Mouse (Mus musculus) frontal cortex, postnatal 14 days (tissue): ENCODE data around the gene Klhl9.
"Not testable (repeated sequence)": the region's sequence is repeated elsewhere in the genome, so short reads cannot be mapped to it uniquely, and the experiment has no call there.

Experiments used
- DNase-seq, 2 experiments: peaks; one replicate each; pipeline ENCODE4 v3.0.0; 2022; ENCODE audit warnings: low spot score in 2 of 2

Klhl9 gene

DNA sequence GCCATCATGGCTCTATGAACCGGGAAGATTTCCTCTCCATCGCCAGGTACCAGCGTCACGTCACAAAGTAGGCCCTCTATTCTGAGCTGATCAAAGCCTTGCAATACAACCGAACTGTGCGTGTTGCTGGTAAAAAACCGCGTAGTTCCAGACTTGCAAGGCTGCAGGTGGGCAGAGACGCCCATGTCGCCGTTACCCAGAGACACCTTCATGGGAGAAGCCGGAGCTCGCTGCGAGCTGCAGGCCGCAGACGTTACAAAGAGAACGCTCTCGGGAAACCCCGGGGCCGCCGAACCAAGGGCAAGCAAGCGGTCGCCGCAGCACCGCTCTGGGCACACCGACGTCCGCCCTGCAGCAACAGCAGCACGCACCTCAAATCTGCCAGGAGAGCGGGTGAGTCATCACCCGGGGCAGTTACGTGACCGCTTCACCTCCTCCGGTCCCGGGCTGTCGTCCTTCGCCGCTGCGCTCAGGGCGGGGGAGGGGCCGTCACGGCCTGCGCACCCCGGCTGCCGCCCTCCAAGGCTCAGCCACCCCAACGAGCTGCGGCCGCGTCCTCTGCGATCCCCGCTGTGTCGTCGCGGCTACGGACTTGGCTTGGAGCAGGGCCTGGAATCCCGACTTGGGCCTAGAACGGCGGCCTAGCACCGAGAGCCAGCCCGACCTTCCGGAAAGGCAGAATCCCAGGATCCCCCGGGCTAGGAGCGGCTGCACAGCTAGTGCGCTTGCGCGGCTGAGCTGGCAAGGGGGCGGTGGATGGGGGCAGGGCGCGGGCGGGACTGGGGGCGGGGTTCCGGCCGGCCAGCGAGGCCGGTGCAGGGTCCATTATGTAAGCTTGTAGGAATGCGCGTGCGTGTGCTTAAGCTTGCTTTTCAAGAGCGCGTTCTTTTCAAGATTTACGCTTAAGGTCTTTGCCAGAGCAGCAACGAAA is at the start of gene Klhl9, which contains the start of gene Gm26566:
Gene Klhl9, minus strand, starts transcription at position 675 of the 931 bp plus-strand sequence.
Gene Gm26566, plus strand, starts transcription at position 15 of the 931 bp plus-strand sequence.
- peak; percentile 78 to 80 for DNase-seq

DNA sequence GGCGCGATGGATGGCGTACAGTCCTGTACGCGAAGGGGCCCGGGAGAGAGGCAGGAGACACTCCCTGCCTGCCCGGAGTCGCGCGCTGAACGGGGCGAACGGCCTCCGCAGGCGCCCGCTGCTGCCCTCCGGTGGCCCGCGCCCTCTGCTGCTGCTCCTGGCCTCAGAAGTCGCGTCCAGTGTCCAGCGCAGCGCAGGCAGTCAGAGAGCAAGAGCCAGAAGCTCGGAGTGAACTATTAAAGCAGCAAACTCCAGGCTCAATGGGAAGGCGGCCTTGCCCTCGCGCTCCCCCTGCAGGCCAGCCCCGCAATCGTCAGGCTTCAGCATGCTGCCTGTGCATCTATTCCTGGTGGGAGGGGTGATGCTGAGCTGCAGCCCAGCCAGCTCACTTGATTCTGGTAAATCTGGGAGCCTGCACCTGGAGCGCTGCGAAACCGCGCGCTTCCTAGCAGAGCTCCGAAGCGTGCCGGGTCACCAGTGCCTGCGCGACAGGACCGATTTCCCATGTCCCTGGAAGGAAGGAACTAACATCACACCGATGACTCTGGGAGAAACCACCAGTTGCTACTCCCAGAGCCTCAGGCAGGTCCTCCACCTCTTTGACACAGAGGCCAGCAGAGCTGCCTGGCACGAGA is 41.2 kb upstream of the Klhl9 start:
- peak; percentile 14 to 16 for DNase-seq

- DNase-seq, result peak in 1 of 2 experiments; percentile 13
These were observed 40.1 kb upstream of the Klhl9 start for GRCm38 (mm10) chr4:88762341-88762740.

DNA sequence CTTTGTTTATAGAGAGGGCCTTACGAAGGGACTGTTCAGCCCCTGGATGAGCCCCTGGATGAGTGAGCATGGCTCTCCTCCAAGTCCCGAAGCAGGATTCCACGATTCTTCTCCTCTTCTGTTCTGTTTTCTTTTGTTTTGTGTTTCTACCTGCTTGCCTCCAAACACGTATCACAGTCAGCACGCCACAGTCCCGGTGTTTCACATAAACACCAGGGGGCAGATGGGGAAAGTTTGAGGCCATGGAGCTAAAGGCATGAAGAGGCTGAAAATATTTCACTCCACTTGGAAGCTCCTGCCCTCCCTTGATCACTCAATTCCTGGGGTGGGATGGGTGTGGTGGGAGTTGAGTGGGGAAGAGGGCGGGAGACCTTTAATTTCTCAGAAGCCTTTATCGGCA is 39.5 kb upstream of the Klhl9 start:
- DNase-seq, result peak; percentile 76 to 78

DNA sequence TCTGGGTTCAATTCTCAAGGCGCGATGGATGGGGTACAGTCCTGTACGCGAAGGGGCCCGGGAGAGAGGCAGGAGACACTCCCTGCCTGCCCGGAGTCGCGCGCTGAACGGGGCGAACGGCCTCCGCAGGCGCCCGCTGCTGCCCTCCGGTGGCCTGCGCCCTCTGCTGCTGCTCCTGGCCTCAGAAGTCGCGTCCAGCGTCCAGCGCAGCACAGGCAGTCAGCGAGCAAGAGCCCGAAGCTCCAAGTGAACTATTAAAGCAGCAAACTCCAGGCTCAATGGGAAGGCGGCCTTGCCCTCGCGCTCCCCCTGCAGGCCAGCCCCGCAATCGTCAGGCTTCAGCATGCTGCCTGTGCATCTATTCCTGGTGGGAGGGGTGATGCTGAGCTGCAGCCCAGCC is 38.2 kb upstream of the Klhl9 start:
- peak; percentile 32 to 47 for DNase-seq

GRCm38 (mm10) chr4:88759610-88760268 is 37.5 kb upstream of the Klhl9 start, which contains the start of gene Gm13283:
TSS of gene Gm13283 (plus strand) at chr4:88760119.
- peak; percentile 19 to 31 for DNase-seq

- not testable (repeated sequence) for DNase-seq
These were observed 36.5 kb upstream of the Klhl9 start for GRCm38 (mm10) chr4:88758751-88759150.

GRCm38 (mm10) chr4:88757628-88758031 is 35.4 kb upstream of the Klhl9 start:
- DNase-seq, result peak; percentile 91 to 95

GRCm38 (mm10) chr4:88756581-88757513 is 34.6 kb upstream of the Klhl9 start:
- DNase-seq, result peak in 1 of 2 experiments; percentile 6

DNA sequence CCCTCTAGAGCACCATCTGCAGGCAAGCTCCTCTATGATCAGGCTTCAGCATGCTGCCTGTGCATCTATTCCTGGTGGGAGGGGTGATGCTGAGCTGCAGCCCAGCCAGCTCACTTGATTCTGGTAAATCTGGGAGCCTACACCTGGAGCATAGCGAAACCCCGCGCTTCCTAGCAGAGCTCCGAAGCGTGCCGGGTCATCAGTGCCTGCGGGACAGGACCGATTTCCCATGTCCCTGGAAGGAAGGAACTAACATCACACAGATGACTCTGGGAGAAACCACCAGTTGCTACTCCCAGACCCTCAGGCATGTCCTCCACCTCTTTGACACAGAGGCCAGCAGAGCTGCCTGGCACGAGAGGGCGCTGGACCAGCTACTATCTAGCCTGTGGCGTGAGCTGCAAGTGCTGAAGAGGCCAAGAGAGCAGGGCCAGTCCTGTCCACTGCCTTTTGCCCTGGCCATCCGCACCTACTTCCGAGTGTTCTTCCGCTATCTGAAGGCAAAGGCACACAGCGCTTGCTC is 32.6 kb upstream of the Klhl9 start, which contains the start of gene Gm13271:
Gene Gm13271, plus strand, starts transcription at position 51 of the 523 bp plus-strand sequence.
- peak; percentile 72 to 82 for DNase-seq

DNA sequence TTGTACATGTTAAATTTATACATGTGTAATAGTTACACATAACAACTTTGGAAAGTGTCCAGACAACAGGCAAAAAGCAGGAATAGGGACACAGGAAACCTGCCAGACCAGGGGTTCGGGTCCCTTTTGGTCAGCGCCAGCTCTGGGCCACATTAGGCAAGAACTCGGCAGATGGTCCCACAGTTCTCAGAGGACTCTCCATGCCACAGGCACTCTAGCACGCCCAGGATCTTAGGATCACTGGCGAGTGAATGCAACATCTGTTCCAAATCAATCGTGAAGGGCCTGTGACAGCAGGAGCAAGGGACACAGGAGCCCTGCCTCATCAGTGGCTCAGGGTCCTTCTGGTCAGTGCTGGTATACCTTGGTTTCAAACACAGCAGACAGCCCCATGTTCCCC is 27.7 kb upstream of the Klhl9 start:
- DNase-seq, result no peak

GRCm38 (mm10) chr4:88744207-88744606 is 21.9 kb upstream of the Klhl9 start:
- DNase-seq, result no peak

DNA sequence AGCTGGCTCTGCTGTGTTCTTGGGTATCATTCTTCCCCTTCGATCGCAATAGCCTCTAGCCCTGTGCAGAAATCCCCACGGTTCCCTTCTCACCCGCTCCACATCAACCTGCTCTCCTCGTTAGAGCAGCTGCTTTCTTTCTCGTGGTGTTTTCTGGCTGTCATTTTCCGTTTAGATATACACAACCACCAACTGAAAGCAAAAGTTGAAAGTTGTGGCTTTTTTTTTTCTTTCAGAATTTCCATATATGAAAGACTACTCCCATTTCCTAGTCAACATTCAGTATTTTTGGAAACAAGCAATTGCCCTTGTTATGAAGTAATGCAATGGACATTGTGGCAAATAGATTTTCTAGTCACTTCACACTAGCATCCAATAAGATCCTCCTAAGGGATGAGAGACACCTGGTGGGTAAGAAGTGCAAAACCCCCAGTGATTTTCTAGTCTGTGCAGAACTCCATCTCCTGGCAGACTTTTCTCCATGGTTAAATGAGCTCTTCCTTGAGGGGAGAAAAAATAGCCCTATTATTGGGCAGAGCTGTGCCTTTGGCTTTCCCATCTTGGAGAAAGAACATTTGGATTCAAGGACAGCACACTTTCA is 20.6 kb upstream of the Klhl9 start:
- no peak for DNase-seq

DNA sequence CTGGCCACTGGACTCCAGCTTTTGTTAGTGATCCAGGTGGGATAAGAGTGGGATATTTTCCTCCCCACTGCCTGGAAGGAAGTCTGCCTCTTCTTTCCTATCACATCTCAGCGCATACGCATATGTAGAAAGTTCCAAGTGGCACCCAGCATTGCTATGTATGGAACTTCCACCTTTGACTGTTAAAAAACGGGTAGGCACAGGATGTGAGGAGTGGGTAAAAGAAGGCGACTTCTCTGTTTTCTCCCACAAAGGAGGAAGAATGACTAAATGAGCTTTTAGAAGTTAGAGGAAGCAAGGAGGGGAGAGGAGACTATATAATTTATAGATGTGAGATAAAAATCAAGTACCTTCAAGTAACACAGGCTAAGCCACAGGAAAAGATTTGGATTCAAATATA is 19.2 kb upstream of the Klhl9 start:
- DNase-seq, result no peak

- no peak for DNase-seq
These were observed 16.8 kb upstream of the Klhl9 start for GRCm38 (mm10) chr4:88739036-88739435.

DNA sequence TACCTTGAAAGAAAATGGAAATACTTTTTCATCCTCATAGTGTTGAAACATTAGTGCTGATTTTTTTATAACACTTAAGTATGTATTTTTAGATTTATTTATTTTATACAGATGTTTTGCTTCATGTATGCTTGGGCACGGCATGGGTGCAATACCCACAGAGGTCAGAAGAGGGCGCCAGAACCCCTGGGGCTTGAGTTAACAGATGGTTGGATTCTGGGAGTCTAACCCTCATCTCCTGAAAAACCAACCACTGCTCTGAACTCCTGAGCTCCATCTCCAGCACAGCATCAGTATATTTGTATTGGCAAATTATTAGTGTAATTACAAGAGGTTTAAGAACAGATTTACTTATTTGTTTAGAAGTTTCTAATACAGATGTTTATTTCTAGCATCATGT is 16.2 kb upstream of the Klhl9 start:
- DNase-seq, result peak in 1 of 2 experiments; percentile 48

DNA sequence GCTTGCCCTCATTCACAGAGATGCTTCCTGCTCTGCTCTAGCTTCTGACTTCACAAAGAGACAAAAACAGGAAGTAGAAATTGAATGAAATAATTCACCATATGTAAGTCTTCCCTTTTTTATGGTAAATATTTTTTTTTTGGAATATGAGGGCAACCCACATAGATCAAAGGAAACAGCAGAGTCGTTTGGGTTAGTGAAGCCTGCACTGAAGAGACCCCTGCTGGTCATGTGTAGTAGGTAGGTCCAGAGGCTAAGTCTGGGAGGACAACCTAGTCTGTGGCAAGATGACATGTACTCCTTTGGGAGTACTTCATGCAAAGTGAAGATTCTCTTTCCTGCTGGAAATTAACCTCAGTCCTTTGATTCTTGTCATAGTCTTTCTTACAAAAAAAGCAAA is 5.1 kb upstream of the Klhl9 start:
- no peak for DNase-seq

DNA sequence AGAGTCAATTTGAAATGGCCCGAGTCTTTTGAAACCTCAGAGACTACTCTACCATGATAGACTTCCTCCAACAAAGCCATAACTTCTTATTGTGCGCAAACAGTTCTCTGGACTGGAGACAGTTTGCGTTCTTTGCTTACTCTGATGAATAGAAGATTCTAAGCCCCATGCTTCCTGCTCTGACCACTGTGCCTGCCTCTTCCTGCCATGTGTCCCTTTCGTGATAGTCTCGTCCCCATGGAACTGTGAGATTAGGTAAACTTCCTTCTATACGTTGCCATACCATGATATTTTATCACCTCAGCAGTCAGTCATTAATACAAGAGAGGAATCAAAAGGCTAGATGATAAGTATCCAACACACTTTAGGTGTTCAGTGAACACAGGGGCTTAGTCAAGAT is 4.5 kb upstream of the Klhl9 start:
- DNase-seq, result no peak

DNA sequence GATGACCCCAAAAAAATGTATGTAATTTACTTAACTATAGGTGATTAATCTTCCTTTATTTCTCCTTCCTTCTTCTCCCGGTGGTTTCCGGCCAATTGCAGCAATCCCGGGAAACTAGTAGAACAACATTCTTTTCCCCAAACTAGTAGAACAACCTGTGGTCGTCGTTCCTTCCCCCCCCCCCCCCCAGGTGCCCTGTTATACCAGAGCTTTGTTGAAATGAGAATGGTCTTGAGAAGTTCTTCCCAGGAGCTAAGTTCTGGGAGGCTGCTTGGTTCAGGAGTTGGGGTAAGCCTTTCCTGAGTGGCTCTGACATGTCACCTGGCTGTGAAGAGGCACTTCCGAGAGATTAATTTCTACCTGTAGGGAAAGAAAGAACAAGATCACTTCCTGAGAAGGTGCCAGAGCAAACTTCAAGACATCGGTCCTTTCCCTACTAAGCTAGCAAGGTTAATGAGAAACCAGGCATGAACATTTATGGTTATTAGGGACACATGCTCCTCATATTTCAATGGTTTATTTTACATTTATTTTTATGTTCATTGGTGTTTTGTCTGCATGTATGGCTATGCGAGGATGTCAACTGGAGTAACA is 1.3 kb upstream of the Klhl9 start:
- no peak for DNase-seq

GRCm38 (mm10) chr4:88718715-88719114 is 3.5 kb downstream of the Klhl9 start:
- no peak for DNase-seq
